Mouse (Mus musculus) bone marrow macrophage, adult 2 months (primary cell): Measurements from ENCODE around the gene Btn2a2.

ENCODE experiments used
- CTCF ChIP-seq: IDR thresholded peaks from 2 replicates; pipeline ENCODE4 v1.5.1; 2012; ENCODE audit warnings: low read depth, mild to moderate bottlenecking, low read length, moderate library complexity
- POLR2A ChIP-seq: IDR thresholded peaks from 2 replicates; pipeline ENCODE4 v1.6.1; 2012; ENCODE audit warnings: mild to moderate bottlenecking, low read depth, low read length, borderline replicate concordance

GRCm38 (mm10) chr13:23537006-23537710 lies 48.5 kb upstream of the Btn2a2 start:
- no peak for TF ChIP-seq CTCF
- no peak for TF ChIP-seq POLR2A
